Mouse (Mus musculus) embryonic facial prominence, embryonic 12.5 days (tissue): ENCODE data around the gene Syngap1. TPM values are rescaled to one million over a fixed set of nuclear protein-coding genes. Genes with fewer than 3 reads are reported as not detected.

Experiments used
- ATAC-seq: fragments of 200-750 bp; cut with Nextera tagmentation; 2 replicates; pipeline ENCODE4 v1.8.0; 2017; ENCODE audit not compliant: insufficient number of reproducible peaks, insufficient read depth, low FRiP score, low TSS enrichment
- H3K27ac ChIP-seq: fragments of 300-500 bp; sonication (generic); 2 replicates; pipeline ENCODE4 v1.5.1; 2016; ENCODE audit warnings: mild to moderate bottlenecking
- H3K27me3 ChIP-seq: fragments of 300-500 bp; sonication (generic); 2 replicates; pipeline ENCODE4 v1.6.1; 2016; ENCODE audit warnings: mild to moderate bottlenecking, moderate library complexity
- H3K36me3 ChIP-seq: fragments of 300-500 bp; sonication (generic); 2 replicates; pipeline ENCODE4 v1.6.1; 2016; ENCODE audit warnings: mild to moderate bottlenecking
- H3K4me1 ChIP-seq: fragments of 300-500 bp; sonication (generic); 2 replicates; pipeline ENCODE4 v1.6.1; 2016
- H3K4me2 ChIP-seq: fragments of 300-500 bp; sonication (generic); replicated peaks from 2 replicates; pipeline ENCODE4 v1.6.1; 2016; ENCODE audit warnings: mild to moderate bottlenecking, moderate library complexity
- H3K4me3 ChIP-seq: fragments of 300-500 bp; sonication (generic); 2 replicates; pipeline ENCODE4 v1.5.1; 2016; ENCODE audit warnings: mild to moderate bottlenecking
- H3K9ac ChIP-seq: fragments of 300-500 bp; sonication (generic); 2 replicates; pipeline ENCODE4 v1.6.1; 2016; ENCODE audit warnings: mild to moderate bottlenecking, moderate library complexity
- H3K9me3 ChIP-seq: fragments of 300-500 bp; sonication (generic); 2 replicates; pipeline ENCODE4 v1.6.1; 2016; ENCODE audit warnings: mild to moderate bottlenecking, moderate library complexity
- WGBS: fragments of 180-500 bp; shearing (Covaris S2); methylation state at CpG from one replicate; pipeline ENCODE4 v1.1.7; 2016; 5-methylcytosine and 5-hydroxymethylcytosine counted together
- polyA plus RNA-seq: library from polyadenylated mRNA; unstranded; fragments of >200 nt; fragmentation: Nextera tagmentation; extraction: Ambion mirVana; gene quantifications from 2 replicates; pipeline ENCODE4 v1.2.1, GENCODE M21; 2016

Syngap1 gene
- polyA plus RNA-seq, 1 experiment from 2014 or later = 4.0 TPM

DNA sequence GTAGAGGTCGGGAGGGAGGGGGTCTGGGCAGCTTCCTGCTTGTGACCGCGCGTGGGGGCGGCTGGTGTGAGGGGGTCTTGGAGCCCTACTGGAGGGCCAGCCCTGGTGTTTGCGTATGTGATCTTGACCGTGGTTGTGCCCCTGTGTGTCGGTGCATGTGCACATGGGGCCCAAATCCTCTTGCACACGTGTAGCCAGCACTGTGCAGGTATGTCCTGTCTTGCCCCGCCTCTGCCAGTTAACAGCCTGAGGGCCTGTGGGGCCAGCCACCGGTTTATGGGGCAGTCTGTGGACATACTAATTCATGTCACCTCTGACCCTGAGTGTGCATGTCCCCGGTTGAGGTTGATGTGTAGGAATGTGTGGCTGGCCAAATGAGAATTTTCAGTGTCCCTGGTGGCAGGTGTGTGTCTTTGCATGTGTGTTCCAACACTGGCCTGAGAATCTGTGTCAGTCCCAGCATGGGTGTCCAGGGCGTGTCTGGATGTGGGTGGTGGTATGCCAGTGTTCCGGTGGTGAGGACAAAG, 8.1 kb downstream of the Syngap1 start:
- Histone ChIP-seq H3K9me3 (no peaks in the 10 kb centered on the region), H3K27me3 (no peaks in the 10 kb centered on the region), H3K4me2 (peak overlapping the region; percentile 98), H3K27ac (peak overlapping the region; percentile 80), H3K4me1 (peaks cover 75% of the 10 kb centered on the region), H3K4me3 (peak overlapping the region; percentile 88), H3K36me3 (0 out of 2 replicates have a peak, but pooled peaks cover 2% of the 10 kb centered on the region), H3K9ac (peak overlapping the region; percentile 88)
- no peak for ATAC-seq
- 7% methylated on average over 13 of the region's 14 CpGs for WGBS

DNA sequence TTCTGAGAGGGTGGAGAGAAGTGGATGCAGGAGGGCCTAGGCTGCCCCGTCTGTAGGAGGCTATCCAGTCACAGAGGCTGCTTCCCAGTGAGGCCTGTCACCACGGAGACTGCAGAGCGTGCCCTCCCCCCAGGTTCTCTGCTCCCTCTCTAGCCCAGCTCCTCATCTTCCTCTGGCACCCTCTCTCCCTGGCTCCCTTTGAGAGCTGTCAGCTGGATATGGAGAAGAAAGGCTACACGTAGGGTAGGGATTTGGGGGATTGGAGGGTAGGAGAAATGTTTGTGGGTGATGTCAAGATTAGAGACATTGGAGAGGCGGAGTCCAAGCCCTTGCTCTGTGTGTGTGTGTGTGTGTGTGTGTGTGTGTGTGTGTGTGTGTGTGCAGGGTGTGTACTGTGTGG, 8.8 kb downstream of the Syngap1 start:
- Histone ChIP-seq H3K27me3 (no peaks in the 10 kb centered on the region), H3K4me2 (peak overlapping the region; percentile 98), H3K4me1 (peaks cover 75% of the 10 kb centered on the region), H3K9ac (peak overlapping the region; percentile 42; the same call in 1 of the 2 replicates), H3K9me3 (no peaks in the 10 kb centered on the region), H3K36me3 (peaks cover 5% of the 10 kb centered on the region; the same call in 1 of the 2 replicates), H3K4me3 (peak overlapping the region; percentile 88; the same call in 1 of the 2 replicates), H3K27ac (peak overlapping the region; percentile 43; the same call in 1 of the 2 replicates)
- WGBS = 38% methylated on average over 5 of the region's 5 CpGs
- no peak for ATAC-seq

GRCm38 (mm10) chr17:26950560-26951288, 9.7 kb downstream of the Syngap1 start:
- peak overlapping the region; percentile 91 for H3K4me2 ChIP-seq
- H3K9me3 ChIP-seq = no peaks in the 10 kb centered on the region
- H3K27ac ChIP-seq = peak overlapping the region; percentile 72
- no peak for ATAC-seq
- no peaks in the 10 kb centered on the region for H3K27me3 ChIP-seq
- H3K4me3 ChIP-seq = peak overlapping the region; percentile 37
- H3K36me3 ChIP-seq = peaks cover 12% of the 10 kb centered on the region; the same call in 1 of the 2 replicates
- peaks cover 70% of the 10 kb centered on the region for H3K4me1 ChIP-seq
- peak overlapping the region; percentile 49; the same call in 1 of the 2 replicates for H3K9ac ChIP-seq
- WGBS = 24% methylated on average over 7 of the region's 7 CpGs

DNA sequence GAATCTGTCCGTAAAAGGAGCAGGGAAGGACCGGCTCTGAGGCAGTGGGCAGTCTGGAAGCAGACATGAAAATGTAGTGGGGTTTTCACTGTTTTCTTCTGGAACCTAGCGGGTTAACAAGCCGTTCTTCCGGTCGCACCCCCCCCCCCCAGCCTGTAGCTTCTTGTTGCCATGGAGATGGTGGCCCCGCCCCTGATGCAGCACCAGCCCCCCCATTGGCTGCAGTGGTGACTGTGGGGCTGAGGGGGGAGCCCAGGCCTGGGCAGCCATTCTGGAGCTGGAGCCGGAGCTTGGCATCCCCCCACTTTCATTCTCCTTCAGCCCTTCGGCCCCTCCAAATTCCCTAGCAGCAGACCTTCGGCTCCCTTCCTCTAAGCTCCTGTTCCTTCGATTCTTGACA, 10.4 kb downstream of the Syngap1 start:
- Histone ChIP-seq H3K4me3 (peak overlapping the region; percentile 37), H3K27ac (peak overlapping the region; percentile 72), H3K9me3 (no peaks in the 10 kb centered on the region), H3K9ac (peak overlapping the region; percentile 49), H3K4me1 (peaks cover 63% of the 10 kb centered on the region), H3K36me3 (peaks cover 18% of the 10 kb centered on the region), H3K4me2 (peak overlapping the region; percentile 91), H3K27me3 (no peaks in the 10 kb centered on the region)
- 1% methylated on average over 8 of the region's 11 CpGs for WGBS
- ATAC-seq = peak; percentile 57; the same call in 1 of the 2 replicates

GRCm38 (mm10) chr17:26951952-26952877, 11.2 kb downstream of the Syngap1 start:
- Histone ChIP-seq H3K9ac (peak overlapping the region; percentile 49), H3K27me3 (no peaks in the 10 kb centered on the region), H3K27ac (peak overlapping the region; percentile 72), H3K9me3 (no peaks in the 10 kb centered on the region), H3K4me1 (peaks cover 55% of the 10 kb centered on the region), H3K36me3 (peaks cover 26% of the 10 kb centered on the region), H3K4me2 (peak overlapping the region; percentile 91), H3K4me3 (peak overlapping the region; percentile 37)
- ATAC-seq = 0 out of 2 replicates have a peak, but pooled peaks have one; percentile 29
- 2% methylated on average over 22 of the region's 23 CpGs for WGBS

DNA sequence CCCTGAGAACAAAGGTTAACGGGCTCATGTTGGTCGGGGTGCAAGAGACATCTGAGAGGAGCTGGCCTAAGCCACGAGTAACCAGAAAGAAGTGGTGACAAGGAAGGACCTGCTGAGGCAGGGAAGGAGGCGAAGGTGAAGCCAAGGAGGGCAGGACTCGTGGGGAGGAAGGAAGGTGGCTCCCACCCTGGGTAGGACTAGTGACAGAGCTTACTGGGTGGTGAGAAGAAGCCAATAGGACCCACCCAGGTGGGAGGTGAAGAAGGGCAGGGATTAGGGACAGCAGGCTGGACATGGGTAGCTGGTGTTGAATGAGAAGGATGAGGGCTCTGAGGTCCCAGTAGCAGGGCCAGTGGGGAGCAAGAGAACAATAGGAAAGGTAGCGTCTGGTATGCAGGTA, 12.1 kb downstream of the Syngap1 start:
- H3K36me3 ChIP-seq = peaks cover 36% of the 10 kb centered on the region
- H3K4me3 ChIP-seq = peak overlapping the region; percentile 37
- H3K4me2 ChIP-seq = peak overlapping the region; percentile 91
- no peaks in the 10 kb centered on the region for H3K27me3 ChIP-seq
- H3K9me3 ChIP-seq = no peaks in the 10 kb centered on the region
- no peak for ATAC-seq
- WGBS = 17% methylated on average over 6 of the region's 6 CpGs
- no peak overlapping the region for H3K9ac ChIP-seq
- no peak overlapping the region for H3K27ac ChIP-seq
- peaks cover 49% of the 10 kb centered on the region for H3K4me1 ChIP-seq

GRCm38 (mm10) chr17:26953726-26954125, 12.7 kb downstream of the Syngap1 start:
- WGBS = 20% methylated on average over 9 of the region's 16 CpGs
- no peak for ATAC-seq
- Histone ChIP-seq H3K9ac (peak overlapping the region; percentile 24; the same call in 1 of the 2 replicates), H3K27ac (no peak overlapping the region), H3K4me1 (peaks cover 49% of the 10 kb centered on the region), H3K4me3 (peak overlapping the region; percentile 37; the same call in 1 of the 2 replicates), H3K9me3 (no peaks in the 10 kb centered on the region), H3K36me3 (peaks cover 41% of the 10 kb centered on the region), H3K4me2 (peak overlapping the region; percentile 91), H3K27me3 (no peaks in the 10 kb centered on the region)

DNA sequence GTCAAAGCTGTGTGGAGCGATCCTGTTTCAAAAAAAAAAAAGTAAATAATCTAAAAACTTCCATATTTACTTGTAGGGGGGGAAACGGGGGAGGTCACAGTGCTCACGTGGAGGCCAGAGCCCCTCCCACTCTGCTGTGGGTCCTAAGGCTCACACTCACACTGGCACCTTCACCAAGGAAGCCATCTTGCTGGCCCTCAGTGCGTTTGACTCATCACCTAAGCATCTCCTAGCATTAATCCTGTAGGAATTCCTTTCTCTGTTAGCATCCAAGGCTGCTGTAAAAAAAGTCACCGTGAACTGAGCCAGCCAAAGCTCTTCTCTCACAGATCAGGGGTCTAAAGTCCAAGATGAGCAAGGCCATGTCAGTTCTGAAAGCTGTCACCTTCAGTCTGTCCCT, 15.3 kb downstream of the Syngap1 start:
- Histone ChIP-seq H3K27me3 (no peaks in the 10 kb centered on the region), H3K4me2 (no peak overlapping the region), H3K9ac (no peak overlapping the region), H3K9me3 (no peaks in the 10 kb centered on the region), H3K27ac (no peak overlapping the region), H3K4me3 (no peak overlapping the region), H3K4me1 (peaks cover 25% of the 10 kb centered on the region), H3K36me3 (peaks cover 65% of the 10 kb centered on the region)
- no peak for ATAC-seq
- 88% methylated on average over 5 of the region's 5 CpGs for WGBS

DNA sequence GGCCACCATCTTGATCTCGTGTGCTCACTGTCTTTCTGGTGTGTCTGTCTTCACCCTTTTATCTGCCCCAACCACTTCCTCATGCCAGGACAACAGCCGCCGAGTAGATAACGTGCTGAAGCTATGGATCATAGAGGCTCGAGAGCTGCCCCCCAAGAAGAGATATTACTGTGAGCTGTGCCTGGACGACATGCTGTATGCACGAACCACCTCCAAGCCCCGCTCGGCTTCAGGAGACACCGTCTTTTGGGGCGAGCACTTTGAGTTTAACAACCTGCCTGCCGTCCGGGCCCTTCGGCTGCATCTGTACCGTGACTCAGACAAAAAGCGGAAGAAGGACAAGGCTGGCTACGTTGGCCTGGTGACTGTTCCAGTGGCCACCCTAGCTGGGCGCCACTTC, 15.8 kb downstream of the Syngap1 start:
- no peak for ATAC-seq
- no peak overlapping the region for H3K9ac ChIP-seq
- H3K4me1 ChIP-seq = peaks cover 22% of the 10 kb centered on the region
- no peak overlapping the region for H3K27ac ChIP-seq
- H3K27me3 ChIP-seq = no peaks in the 10 kb centered on the region
- H3K9me3 ChIP-seq = no peaks in the 10 kb centered on the region
- 88% methylated on average over 18 of the region's 18 CpGs for WGBS
- H3K4me3 ChIP-seq = no peak overlapping the region
- H3K4me2 ChIP-seq = no peak overlapping the region
- H3K36me3 ChIP-seq = peaks cover 71% of the 10 kb centered on the region

DNA sequence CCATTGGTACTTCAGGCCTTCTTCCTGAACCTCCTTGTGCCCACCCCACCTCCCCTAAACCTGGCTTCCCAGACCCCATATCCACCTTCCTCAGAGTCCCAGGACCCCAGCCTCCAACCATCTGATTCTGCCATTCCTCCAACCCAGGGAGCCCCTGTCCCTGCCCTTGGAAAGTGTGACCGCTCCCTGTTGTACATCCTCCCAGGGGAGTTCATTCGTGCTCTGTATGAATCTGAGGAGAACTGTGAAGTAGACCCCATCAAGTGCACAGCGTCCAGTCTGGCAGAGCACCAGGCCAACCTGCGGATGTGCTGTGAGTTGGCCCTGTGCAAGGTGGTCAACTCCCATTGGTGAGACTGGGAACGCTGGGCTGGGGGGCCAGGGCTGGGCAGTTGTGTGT, 16.8 kb downstream of the Syngap1 start:
- Histone ChIP-seq H3K4me2 (no peak overlapping the region), H3K4me1 (peaks cover 13% of the 10 kb centered on the region), H3K4me3 (no peak overlapping the region), H3K36me3 (peaks cover 78% of the 10 kb centered on the region), H3K9me3 (no peaks in the 10 kb centered on the region), H3K27me3 (no peaks in the 10 kb centered on the region), H3K9ac (no peak overlapping the region), H3K27ac (no peak overlapping the region)
- ATAC-seq = no peak
- 96% methylated on average over 5 of the region's 5 CpGs for whole genome bisulfite sequencing

DNA sequence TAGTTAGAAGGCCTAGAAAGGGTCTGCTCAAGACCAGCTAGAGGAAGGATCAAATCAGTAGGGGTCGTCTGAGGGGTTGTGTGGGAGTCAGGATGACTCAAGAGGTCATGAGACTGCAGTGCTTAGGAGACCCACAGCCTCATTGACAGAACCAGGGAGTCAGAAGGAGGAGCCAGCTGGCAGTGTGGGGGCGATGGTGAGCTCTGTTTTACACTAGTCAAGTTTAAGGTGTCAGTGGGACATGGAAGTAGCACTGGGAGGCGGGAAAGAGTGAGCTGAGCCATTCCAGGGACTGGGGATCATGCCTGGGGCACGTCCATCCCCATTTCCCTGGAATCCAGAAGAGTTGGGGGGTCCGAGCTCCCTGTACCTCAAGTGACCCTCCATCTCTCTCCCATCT, 17.8 kb downstream of the Syngap1 start:
- H3K36me3 ChIP-seq = peaks cover 86% of the 10 kb centered on the region

More for the DNA sequence above, 17.8 kb downstream of the Syngap1 start:
- Histone ChIP-seq H3K4me2 (no peak overlapping the region), H3K9ac (no peak overlapping the region), H3K9me3 (no peaks in the 10 kb centered on the region), H3K27me3 (no peaks in the 10 kb centered on the region), H3K4me3 (no peak overlapping the region), H3K27ac (no peak overlapping the region), H3K4me1 (peaks cover 3% of the 10 kb centered on the region)
- ATAC-seq = no peak
- WGBS = 54% methylated on average over 5 of the region's 5 CpGs
